Mouse (Mus musculus) brain, adult 2 months (tissue): ENCODE measurements around the gene Gins1.
"Not testable (repeated sequence)": the region's sequence is repeated elsewhere in the genome, so short reads cannot be mapped to it uniquely, and the experiment has no call there.

ENCODE experiments used
- DNase-seq: peaks from one replicate; pipeline ENCODE4 v3.0.0; 2011; ENCODE audit warnings: low read depth, low spot score

Gins1 gene

DNA sequence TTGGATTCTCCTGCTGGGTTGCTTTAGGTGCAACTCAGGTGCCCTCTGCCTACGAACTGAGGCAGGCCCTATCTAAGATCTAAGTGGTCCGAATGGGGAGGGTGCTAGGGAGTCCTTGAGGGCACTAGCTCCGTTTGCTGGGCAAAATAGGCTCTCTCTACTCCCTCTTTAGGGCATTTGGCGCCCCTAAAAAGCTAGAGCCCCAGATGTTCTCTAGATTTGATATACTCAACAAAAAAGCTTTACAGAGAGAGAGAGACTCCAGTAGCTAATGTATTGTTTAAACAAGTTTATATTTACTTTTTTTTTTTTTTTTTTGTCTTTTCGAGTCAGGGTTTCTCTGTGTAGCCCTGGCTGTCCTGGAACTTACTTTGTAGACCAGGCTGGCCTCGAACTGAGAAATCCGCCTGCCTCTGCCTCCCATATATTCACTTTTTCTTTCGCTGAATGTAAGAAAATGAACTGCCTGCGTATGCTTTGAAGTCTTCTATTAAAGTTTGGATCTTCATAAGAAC, at the start of gene Gins1:
Gene Gins1 (plus strand): TSS at position 465 of the 515 bp plus-strand sequence.
- no peak for DNase-seq

DNA sequence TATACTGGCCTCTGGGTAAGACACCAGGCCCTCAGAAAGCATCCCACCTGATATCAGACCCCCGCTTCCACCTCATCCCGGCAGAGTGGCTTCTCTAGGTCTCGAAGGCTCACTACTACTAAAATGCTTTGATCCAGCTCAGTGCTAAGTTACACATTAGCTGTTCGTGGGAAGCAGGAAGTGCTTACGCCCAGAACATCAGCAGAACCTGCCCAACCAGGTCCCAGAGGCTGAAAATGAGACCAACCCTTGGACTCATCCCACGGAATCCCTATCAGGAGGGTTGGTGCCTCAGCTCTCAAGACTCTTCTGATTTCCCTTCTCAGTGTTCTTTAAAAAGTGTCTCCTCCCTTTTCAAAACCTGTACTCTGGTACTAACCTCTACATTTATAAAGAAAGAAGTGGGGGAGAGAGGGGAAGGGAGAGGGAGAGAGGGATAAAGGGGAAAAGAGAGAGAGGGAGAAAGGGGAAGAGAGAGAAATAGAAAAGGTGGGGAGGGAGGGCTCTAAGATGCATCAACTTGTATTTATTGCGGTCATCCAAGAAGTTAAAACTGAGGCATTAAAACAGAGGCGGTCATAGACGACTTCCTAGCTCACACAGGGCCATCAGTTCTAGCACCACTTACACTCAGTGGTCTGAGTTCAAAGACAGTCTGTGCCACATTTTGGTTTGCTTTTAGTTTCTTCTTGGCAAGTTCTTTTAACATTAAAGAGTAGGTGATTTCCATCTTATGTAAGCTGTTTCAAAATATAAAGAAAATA, 46.3 kb upstream of the Gins1 start:
- no peak for DNase-seq

DNA sequence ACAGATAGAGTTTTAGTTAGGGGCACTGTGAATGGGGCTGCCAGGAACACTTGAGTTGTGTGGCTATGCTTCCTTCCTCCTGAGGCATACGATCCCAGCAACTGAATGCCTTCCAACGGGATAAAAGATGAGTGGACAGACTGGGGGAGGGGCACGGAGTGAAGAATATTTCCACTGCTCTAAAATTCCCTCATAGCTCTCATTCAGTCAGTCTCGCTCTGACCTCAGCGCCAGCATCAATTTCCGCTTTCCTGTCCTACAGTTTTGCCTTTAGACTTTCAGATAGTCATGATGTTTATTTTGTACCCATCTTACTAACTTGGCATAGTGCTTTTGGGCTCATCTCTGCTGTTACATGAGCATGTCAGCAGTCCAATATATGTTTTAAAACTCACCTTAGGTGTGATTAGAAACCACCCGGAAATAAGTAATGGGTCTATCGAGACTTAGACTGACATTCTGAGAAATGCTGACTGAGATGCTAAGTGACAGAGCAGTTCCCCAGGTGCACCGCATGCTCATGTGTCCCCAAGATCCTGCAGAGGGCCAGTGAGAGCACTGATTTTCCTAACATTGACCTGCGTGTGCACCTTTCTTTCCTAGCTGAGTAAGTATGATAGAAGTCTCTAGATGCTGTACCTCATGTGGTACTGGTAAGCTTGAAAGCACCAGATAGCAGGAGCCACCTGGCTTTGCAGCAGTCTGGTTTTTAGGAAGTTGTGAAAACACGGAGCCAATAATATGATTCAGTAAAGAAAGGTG, 45.3 kb upstream of the Gins1 start:
- DNase-seq: no peak

DNA sequence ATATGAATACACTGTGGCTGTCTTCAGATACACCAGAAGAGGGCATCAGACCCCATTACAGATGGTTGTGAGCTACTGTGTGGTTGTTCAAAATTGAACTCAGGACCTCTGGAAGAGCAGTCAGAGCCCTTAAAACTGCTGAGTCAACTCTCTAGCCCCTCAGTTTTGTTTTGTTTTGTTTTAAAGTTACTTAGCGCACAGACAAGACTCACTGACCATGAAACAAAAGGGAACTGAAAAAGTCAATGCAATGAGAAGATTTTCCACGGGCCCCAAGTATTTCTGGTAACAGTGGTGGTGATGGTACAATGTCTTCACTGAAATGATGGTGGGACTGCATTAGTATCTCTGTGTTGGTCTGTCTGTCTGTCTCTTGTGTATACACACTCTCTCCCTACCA, 44.1 kb upstream of the Gins1 start:
- no peak for DNase-seq

DNA sequence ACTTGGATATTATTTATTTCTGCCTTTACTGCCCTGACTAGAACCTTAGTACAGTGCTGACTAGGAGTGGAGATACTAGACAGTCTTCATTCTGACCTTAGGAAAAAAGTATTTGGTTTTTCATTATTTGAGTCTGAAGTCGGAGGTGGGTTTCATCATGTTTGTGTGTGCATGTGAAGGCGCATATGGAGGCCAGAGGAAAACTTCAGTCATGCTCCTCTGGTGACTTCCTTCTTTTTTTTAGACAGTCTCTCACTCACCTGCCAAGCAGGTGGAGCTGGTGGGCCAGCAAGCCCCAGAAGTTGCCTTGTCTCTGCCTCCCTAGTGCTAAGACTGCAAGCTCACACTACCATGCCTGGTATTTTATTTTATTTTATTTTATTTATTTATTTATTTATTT, 38.2 kb upstream of the Gins1 start:
- no peak for DNase-seq

DNA sequence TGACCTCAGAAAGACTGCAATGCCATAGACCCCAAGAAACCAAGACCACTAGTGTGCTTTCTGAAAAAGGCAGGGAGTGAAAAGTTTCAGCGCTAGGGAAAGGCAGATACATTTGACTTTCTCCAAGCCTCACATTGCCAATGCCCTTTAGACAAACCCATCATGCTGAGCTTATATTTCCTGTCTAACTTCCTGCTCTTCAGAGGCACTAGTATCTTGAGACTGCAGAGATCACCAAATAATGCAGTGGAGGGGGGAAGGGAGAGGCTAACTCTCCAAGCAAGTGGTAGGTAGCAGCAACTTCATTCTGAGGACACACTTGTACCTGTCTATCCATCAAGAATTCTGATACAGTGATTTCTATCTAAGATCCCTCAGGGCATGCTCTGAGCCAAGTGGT, 35.8 kb upstream of the Gins1 start:
- DNase-seq: no peak

DNA sequence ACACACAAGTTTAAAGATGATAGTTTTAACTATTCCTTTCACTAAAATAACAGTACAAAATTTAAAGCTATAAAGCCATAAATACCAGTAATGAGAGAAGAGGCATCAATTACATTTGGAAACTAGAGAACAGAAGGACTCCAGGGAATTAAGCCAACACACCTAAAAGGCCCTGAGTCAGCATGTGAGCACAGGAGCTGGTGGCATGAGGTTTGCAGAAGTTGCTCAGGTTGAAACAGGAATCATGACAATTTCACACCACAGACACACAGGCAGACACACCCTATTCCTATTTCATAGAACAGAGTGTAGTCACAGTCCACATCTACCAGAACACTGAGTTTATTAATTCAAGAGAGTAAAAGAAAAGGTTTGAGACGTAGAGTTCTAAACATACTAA, 30.7 kb upstream of the Gins1 start:
- DNase-seq: peak; percentile 70

DNA sequence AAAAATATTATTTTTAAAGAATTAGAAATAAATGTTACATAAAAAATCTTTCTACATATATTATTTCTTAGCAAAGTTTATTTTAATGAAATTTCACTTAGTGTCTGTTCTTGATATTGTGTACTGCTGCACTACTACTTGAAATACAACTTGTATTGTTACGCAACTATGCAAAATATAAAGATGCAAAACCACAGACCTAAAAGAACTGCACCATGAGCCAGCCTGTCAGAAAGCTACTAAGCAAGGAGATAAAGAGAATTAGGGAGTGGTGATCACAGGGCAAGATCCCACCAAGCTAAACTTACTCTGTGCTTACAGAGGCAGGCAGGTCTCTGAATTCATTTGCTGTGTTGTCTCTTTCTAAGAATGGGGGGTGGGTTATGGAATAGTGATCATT, 30.0 kb upstream of the Gins1 start:
- DNase-seq: no peak

DNA sequence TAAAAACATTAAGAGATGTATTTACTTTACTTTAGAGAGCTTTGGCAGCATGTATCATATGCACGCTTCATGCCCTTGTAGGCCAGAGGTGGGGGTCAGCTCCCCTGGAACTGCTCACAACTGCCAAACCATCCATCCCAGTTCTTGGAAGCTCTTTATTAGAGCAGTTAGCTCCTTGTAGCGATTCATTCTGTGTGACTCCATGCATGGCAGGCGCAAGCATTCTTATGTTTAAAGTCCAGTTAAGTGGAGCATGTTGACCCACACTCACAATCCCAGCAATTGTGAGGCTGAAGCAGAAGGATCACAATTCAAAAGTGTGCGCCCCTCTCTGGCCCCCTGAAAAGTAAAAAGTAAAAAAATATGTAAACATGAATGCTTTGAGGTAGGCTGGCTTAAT, 27.6 kb upstream of the Gins1 start:
- no peak for DNase-seq

DNA sequence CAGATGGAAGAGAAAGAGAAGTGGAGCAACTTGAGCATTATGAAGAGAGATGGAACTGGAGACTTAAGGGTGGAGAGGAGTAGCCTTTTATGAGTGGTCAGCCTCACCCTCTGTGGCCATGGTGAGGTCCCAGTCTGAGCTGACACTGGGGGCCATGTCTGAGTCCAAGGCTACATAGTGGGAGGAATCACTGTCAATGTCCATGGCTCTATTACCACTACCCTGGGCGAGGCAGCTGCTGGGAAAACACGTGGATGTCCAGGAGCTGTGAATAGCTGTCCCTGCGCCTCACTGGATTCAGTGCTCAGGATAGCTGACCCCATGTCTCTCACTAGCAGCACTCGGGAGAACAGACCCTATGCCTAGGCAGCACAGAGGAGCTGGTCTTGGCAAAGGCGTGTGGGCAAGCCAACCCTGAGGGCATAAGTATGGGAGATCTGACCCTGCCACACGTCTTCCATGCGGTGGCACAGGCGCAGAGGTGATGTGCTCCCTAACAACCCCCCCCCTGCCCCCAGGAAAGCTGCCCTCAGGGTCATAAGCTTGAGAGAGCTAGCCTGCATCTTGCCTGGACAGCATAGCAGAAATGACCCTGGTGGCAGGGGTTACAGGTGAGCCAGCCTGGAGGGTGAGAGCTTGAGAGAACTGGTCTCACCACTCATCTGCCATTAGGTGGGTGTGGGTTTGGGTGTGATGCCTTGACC, 21.0 kb upstream of the Gins1 start:
- DNase-seq: no peak

DNA sequence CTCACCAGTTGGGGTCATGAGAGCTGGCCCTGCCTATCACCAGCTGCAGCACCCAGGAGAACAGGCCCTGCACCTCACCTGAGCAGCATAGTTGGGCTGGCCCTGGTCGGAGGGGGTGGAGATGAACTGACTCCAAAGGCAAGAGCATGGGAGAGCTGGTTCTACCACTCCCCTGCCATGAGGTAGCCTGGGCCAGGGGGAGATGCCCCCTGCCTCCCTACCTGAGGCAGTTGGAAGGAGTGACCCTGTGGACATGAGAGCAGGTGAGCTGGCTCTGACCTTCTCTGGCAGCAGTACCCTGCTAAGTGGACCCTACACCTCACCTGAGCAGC, 20.5 kb upstream of the Gins1 start:
- DNase-seq: no peak

DNA sequence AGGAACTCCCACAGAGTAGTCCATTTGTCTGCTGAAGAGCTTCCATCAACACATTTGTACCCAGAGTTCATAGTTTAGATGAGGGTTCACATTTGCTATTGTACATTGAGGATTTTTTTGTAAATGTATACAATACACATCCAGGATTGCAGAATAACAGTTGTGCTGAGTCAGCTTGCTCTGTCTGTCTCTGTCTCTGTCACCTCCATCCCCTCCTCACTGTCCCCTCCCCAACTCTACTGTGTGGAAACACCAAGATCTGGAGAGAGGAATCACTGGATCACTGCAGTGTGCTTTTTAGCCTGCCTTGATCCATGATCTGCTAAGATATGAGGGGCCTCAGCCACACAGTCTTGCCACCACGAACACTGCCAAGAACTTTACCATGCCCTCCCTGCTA, 19.4 kb upstream of the Gins1 start:
- no peak for DNase-seq

DNA sequence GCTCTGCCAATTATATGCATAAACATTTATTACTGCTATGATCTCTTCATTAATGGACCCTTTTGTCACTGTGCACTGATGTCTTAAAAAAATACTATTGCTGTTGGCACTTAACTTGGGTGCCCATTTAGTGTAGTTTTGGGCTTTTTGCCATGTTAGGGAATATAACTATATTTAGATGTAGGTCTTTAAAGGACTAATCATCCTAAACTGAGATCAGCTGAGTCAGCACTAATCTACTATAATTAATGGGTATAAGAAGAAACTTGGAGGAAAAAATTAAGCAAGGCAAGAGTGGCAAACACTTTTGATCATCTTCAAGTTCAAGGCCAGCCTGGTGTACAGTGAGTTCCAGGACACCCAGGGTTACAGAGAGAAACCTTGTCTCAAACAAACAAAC, 18.9 kb upstream of the Gins1 start:
- DNase-seq: no peak

DNA sequence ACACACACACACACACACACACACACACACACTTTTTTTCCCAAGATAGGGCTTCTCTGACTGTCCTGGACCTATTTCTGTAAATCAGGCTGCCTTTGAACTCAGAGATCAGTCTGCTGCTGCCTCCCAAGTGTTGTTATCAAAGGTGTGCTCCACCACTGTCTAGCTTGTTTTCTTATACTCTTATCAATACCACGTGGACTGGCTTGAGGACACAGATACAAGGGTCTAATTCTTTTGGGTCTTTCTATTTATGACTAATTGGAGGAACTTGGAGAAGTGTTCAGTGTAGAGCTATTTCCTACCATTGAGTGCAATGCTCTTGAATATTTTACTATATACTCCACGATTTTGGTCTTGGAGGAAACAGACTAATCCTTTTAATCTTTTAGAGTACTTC, 17.8 kb upstream of the Gins1 start:
- DNase-seq: no peak

DNA sequence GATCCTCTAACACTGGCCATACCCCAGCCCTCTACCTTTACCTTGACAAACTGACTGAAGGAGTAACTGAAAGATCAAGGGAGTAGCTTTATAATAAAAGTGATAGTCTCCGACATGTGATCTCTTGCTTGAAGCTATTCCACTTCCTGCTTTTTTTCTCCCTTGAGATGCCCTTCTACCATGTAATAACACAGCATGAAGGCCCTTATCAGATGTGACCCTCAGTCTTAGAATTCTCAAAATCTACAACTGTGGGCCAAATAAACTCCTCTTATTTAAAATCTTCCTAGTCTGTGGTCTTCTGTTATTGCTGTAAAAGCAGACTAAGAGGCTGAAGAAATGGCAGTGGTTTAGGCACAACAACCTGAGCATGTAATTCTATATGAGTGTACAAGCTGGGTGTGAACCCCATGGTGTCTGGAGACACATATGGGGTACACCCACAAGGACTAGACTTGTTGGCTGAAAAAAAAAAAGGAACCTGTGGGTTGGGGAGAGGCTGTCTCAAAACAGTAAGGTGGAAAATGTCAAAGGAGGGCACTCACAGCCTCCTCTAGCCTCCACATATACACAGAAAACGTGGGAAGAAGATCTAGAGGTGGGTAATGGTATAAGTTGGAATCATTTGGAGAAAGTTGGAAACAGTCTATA, 10.5 kb upstream of the Gins1 start:
- DNase-seq: peak; percentile 57

DNA sequence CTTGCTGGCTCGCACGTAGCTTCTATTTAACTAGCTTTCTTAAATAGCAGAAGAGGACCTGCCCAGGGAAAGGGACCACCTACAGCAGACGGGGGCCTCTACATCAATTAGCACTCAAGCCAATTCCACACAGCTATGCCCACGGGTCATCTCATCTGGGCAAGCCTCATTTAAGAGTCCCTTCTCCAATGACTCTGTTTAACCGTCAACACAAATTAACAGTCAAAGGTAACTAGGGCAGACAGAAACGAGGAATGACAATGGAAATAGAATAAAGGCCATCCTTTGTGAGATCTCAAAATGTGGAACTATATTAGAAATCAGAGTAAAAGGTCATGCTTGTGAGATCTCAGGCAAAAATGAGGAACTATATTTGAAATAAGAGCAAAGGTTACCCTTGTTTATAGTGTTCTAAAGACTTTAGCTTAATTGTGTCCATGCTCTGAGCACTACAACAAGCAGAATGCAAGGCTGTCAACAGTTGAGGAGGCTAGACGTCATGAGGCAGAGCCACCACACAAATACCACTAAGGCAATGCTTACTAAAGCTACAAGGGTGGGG, 9.4 kb upstream of the Gins1 start:
- no peak for DNase-seq

DNA sequence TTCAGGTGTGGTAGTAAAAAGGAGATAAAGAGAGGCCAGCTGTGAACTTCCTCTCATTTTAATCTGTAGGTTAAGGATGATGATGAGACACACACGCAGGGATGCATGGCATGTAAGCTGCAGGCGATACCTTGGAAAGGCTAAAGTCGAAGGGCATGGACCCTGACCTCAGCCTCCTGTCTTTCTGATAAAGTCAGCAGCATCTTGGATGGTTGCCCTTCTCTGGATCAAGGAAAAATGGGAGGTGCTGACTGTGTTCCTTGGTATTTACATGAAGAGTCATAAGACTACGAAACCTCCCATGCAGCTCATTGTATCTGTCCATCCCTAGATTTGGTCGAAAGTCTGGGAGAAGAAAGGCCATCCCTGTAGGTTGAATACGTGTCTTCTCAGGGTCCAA, 4.9 kb upstream of the Gins1 start:
- no peak for DNase-seq

DNA sequence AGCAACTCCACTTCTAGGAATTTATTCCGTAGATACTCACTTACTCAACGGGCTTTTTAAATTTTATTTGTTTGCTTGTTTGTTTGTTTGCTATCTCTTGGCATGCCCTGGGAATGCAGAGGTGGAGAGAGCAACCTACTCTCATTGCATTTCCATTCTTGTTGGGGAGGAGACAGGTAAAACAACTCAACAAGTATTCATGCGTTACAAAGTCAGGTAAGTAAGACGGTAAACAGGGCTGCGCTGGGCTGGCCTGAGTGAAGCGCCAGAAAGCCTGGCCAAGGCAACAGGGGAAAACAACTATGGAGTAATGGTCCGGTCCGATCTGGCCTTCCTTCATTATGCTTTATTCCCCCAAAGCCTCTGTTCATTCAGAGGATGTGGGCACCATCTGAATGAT, 2.9 kb upstream of the Gins1 start:
- DNase-seq: peak; percentile 31

DNA sequence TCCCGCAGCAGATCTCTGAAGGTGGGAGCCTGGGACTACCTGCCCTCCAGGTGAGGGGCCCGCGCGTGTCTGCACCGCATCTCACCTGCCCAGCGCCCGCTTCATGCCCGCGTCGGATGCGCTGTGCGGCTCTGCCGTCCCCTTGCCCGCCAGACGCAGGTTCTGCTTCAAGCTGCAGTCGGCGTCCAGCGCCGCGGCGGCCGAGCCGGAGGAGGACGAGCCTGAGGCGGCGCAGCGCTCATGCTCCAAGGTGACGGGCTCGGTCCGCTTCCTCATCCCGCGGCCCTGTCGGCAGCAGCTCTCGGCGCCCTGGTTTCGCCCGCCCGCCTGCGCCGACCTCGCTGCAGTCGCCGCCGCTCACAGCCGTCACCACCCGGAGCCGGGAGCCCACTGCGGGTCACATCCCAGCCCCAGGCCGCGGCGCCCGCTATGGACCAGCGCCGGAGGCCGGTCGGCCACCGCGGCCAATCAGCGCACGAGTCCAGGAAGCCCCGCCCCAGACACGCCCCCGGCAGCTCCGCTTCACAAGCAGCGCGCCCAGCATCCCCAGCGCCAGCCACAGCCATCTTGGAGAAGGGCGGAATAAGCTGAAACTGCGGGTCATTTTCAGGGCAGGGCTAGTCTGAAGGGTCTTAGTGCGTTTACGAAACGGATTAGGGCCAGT, 796 bp upstream of the Gins1 start, which contains the start of gene Abhd12:
Gene Abhd12 (minus strand): TSS at position 470 of the 664 bp plus-strand sequence.
- peak; percentile 99 for DNase-seq

DNA sequence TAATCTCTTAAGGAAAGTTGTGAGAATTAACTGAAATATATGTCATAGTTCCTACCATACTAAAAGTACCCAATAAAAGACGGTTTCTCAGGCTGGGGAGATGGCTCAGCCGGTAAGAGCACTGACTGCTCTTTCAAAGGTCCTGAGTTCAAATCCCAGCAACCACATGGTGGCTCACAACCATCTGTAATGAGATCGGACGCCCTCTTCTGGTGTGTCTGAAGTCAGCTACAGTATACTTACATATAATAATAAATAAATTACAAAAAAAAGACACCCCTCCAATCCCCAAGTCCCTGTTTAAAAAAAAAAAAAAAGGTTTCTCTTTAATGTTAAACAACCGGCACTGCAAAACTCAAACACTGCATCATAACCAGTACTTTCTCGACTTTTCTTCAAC, 3.7 kb downstream of the Gins1 start:
- DNase-seq: not testable (repeated sequence)

DNA sequence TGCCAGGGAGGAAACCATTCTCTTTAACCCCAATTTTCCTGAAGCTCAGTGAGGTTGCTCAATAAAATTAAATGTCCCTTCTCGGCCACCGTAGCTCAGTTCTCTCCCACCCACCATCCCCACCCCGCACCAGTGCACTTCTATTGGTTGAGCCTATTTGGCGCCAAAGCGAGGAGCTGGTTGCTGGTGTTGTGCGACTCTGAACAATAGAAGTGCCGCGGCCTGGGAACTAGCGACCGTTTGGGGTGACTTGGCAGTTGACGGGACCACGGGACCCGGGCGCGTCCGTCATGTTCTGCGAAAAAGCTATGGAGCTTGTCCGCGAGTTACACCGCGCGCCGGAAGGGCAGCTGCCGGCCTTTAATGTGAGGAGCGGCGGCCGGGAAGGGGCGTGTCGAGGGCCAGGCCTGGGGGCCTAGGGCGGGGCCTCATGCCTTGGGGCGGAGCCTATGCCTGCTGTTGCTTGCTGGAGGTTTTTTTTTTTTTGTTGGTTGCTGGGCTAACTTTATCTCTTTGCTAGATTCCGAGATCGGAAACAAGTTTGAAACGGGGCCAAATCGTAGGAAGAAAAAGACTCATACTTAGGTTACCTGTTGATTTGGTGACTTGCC, 4.3 kb downstream of the Gins1 start:
- peak; percentile 98 for DNase-seq
